Mouse (Mus musculus): ENCODE results near the gene Ep400.
"Not testable (repeated sequence)": the region's sequence is repeated elsewhere in the genome, so short reads cannot be mapped to it uniquely, and the experiment has no call there.

Ep400 gene

DNA sequence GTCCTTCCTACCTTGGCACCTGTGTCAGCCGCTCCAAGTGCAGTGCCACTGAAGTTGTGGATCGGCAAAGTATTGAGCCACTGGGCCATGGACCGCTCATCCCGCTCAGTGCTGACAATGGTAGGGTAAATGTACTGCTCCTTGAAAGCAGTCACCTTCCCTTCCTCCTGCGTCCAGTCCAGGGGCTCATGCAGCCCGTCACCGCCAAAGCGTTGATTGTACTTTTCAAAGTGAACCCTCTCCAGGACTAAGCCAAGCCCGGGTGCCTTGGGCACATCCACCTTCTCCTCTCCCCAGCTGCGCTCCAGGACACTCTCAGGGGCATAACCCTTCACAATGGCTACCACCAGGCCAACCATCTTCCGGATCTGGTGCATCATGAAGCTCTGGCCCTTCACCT lies 4.0 kb upstream of the Ep400 start:
- TF ChIP-seq POU5F1 (IDR thresholded peaks at IDR 0.05; ENCODE audit: borderline replicate concordance, low read length) = no peak
- TF ChIP-seq NANOG (IDR thresholded peaks at IDR 0.05; ENCODE audit: borderline replicate concordance, low read length) = no peak
- TF ChIP-seq CTCF (conservative IDR thresholded peaks at IDR 0.05; ENCODE audit: low read length) = no peak
- Histone ChIP-seq H3K36me3 (ENCODE audit: insufficient read depth, low read length) (peaks cover 76% of the 10 kb centered on the region), H3K9me3 (ENCODE audit: low read length) (no peaks in the 10 kb centered on the region), H3K4me3 (replicated peaks; ENCODE audit: low read length) (peak overlapping the region; percentile 44), H3K27me3 (ENCODE audit: insufficient read depth, low read length) (no peaks in the 10 kb centered on the region), H3K4me1 (replicated peaks; ENCODE audit: low read depth, low read length) (peaks cover 70% of the 10 kb centered on the region)

DNA sequence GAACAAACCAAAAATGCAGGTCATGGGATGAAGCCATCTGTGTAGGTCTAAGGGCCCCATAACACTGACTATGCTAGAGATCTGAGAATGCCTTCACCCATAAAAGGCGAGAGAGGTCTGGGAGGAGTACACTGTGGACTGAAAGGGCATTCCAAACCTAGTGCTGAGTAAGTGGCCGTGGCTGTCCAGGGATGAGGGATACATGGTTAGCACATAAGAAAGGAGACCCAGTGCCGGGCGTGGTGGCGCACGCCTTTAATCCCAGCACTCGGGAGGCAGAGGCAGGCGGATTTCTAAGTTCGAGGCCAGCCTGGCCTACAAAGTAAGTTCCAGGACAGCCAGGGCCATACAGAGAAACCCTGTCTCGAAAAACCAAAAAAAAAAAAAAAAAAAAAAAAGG lies 2.4 kb upstream of the Ep400 start:
- H3K4me1 ChIP-seq (replicated peaks; ENCODE audit: low read depth, low read length) = peaks cover 70% of the 10 kb centered on the region
- not testable (repeated sequence) for H3K27me3 ChIP-seq (ENCODE audit: insufficient read depth, low read length); H3K9me3 ChIP-seq (ENCODE audit: low read length); H3K4me3 ChIP-seq (replicated peaks; ENCODE audit: low read length)
- H3K36me3 ChIP-seq (ENCODE audit: insufficient read depth, low read length) = peaks cover 66% of the 10 kb centered on the region

DNA sequence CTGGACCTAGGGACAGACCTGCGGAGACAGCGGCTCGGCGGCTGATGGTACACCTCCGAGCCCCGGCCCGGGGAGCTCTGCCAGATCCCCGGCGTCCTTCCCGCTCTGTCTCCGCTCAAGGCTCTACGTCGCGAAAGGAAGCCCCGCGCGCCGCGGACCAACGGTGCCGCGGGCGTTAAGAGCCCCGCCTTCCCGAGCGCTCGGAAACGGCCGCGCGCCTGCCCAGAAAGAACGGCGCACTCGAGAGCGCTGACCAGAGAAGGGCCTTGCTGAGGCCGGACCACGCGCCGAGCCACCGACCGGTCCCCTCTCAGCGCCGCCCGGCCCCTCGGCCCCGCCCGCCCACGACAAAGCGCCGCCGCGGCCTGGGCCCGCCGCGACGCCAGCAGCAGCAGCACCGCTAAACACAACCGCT lies 479 bp downstream of the Ep400 start:
- no peaks in the 10 kb centered on the region for H3K9me3 ChIP-seq (ENCODE audit: low read length)
- no peaks in the 10 kb centered on the region for H3K27me3 ChIP-seq (ENCODE audit: insufficient read depth, low read length)
- peaks cover 48% of the 10 kb centered on the region for H3K36me3 ChIP-seq (ENCODE audit: insufficient read depth, low read length)
- peaks cover 70% of the 10 kb centered on the region for H3K4me1 ChIP-seq (replicated peaks; ENCODE audit: low read depth, low read length)
- no peak for TF ChIP-seq CTCF (conservative IDR thresholded peaks at IDR 0.05; ENCODE audit: low read length)
- TF ChIP-seq POU5F1 (IDR thresholded peaks at IDR 0.05; ENCODE audit: borderline replicate concordance, low read length) = no peak
- TF ChIP-seq NANOG (IDR thresholded peaks at IDR 0.05; ENCODE audit: borderline replicate concordance, low read length) = no peak
- peak overlapping the region; percentile 97 for H3K4me3 ChIP-seq (replicated peaks; ENCODE audit: low read length)

DNA sequence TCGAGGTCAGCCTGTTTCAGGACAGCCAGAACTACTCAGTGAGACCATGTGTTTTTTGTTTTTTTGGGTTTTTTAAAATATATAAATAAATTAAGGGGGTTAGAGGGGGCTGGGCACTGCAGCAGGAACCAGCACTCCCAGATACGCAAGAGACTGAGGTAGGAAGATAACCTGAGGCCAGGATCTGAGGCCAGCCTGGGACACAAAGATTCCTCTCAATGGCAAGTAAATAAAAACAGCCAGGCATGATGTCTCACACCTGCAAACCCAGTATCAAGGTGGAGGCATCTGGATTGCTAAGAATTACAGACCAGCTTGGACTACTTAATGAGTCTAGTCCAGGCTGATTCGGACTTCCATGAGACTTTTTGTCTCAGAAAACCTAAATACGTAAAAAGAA lies 1.2 kb downstream of the Ep400 start:
- H3K4me3 ChIP-seq (replicated peaks; ENCODE audit: low read length) = peak overlapping the region; percentile 97
- TF ChIP-seq NANOG (IDR thresholded peaks at IDR 0.05; ENCODE audit: borderline replicate concordance, low read length) = no peak
- TF ChIP-seq POU5F1 (IDR thresholded peaks at IDR 0.05; ENCODE audit: borderline replicate concordance, low read length) = no peak
- no peaks in the 10 kb centered on the region for H3K27me3 ChIP-seq (ENCODE audit: insufficient read depth, low read length)
- peaks cover 63% of the 10 kb centered on the region for H3K4me1 ChIP-seq (replicated peaks; ENCODE audit: low read depth, low read length)
- peaks cover 46% of the 10 kb centered on the region for H3K36me3 ChIP-seq (ENCODE audit: insufficient read depth, low read length)
- H3K9me3 ChIP-seq (ENCODE audit: low read length) = no peaks in the 10 kb centered on the region

DNA sequence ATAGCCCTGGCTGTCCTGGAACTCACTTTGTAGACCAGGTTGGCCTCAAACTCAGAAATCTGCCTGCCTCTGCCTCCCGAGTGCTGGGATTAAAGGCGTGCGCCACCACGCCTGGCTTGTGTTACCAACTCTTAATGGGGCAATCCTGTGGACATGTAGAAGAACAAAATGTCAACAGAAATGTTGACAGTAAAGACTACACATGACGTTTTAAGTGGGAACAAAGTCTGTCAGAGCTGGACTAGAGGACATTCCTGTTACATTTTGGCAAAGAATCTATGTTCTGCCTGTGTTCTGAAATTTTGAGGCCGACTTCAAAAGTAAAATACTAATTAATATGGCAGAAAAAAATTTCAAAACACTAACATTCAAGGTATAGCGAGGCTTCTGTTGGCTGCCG lies 6.6 kb downstream of the Ep400 start:
- no peak overlapping the region for H3K4me3 ChIP-seq (replicated peaks; ENCODE audit: low read length)
- TF ChIP-seq NANOG (IDR thresholded peaks at IDR 0.05; ENCODE audit: borderline replicate concordance, low read length) (no peak), CTCF (conservative IDR thresholded peaks at IDR 0.05; ENCODE audit: low read length) (no peak), POU5F1 (IDR thresholded peaks at IDR 0.05; ENCODE audit: borderline replicate concordance, low read length) (no peak)
- no peaks in the 10 kb centered on the region for H3K27me3 ChIP-seq (ENCODE audit: insufficient read depth, low read length)
- H3K9me3 ChIP-seq (ENCODE audit: low read length) = no peaks in the 10 kb centered on the region
- H3K4me1 ChIP-seq (replicated peaks; ENCODE audit: low read depth, low read length) = peaks cover 33% of the 10 kb centered on the region
- peaks cover 20% of the 10 kb centered on the region for H3K36me3 ChIP-seq (ENCODE audit: insufficient read depth, low read length)

DNA sequence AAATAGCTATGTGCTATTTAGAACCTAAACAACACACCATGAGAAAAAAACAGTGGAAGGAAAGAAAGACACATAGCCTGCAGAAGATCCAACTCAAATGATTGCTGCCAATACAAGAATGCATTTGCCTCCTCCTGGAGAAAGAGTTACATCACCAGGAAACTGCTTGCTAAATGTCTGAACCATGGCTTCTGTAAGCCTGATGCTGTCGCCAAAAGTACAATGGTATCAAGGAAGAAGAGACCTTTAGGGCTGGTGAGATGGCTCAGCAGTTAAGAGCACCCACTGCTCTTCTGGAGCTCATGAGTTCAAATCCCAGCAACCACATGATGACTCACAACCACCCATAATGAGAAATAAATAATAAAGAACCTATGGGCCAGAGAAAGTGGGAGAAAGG lies 25.5 kb downstream of the Ep400 start:
- no peak for TF ChIP-seq POU5F1 (IDR thresholded peaks at IDR 0.05; ENCODE audit: borderline replicate concordance, low read length)
- no peak for TF ChIP-seq CTCF (conservative IDR thresholded peaks at IDR 0.05; ENCODE audit: low read length)
- no peak for TF ChIP-seq NANOG (IDR thresholded peaks at IDR 0.05; ENCODE audit: borderline replicate concordance, low read length)

DNA sequence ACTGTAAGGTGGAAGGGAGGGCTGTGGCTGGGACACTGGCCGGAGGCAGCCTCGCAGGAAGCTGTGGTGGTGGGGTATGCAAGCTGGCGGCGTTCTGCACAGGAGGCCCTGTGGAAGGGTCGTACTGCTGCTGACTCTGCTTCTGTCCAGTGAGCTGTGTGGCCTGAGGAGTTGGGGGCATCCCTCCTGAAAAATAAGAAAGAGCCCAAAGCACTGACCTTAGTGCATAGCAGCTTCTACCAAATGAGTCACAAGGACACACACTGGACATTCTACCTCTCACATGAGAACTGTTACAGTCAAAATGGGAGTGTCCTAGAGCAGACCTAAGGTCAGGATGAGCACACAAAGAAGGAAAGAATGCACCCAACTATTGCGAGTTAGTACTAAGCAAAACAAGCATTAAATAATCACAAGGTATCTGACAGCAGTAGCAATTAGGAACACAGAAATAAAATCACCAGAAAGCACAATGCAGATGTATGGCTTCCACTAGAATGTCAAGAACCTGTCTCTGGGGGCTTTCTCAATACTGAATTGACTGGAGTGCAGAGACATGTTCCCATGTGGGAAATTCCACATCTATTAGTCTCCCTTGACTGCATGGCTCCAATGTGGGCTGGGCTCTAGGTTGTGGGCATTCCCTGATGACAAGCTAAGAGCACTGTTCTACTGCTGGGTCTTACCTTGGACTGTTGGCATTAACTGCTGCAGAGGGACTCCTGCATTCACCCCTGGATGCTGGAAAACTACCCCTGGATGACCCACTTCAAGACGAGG lies 30.8 kb downstream of the Ep400 start:
- H3K27me3 ChIP-seq (ENCODE audit: insufficient read depth, low read length) = no peaks in the 10 kb centered on the region
- no peak overlapping the region for H3K4me3 ChIP-seq (replicated peaks; ENCODE audit: low read length)
- H3K9me3 ChIP-seq (ENCODE audit: low read length) = no peaks in the 10 kb centered on the region
- no peak for TF ChIP-seq POU5F1 (IDR thresholded peaks at IDR 0.05; ENCODE audit: borderline replicate concordance, low read length)
- TF ChIP-seq NANOG (IDR thresholded peaks at IDR 0.05; ENCODE audit: borderline replicate concordance, low read length) = no peak
- TF ChIP-seq CTCF (conservative IDR thresholded peaks at IDR 0.05; ENCODE audit: low read length) = no peak
- H3K36me3 ChIP-seq (ENCODE audit: insufficient read depth, low read length) = peaks cover 73% of the 10 kb centered on the region
- no peaks in the 10 kb centered on the region for H3K4me1 ChIP-seq (replicated peaks; ENCODE audit: low read depth, low read length)

More for the DNA sequence above, 25.5 kb downstream of the Ep400 start:
- Histone ChIP-seq H3K27me3 (ENCODE audit: insufficient read depth, low read length) (no peaks in the 10 kb centered on the region), H3K4me1 (replicated peaks; ENCODE audit: low read depth, low read length) (peaks cover 2% of the 10 kb centered on the region; the same call in 1 of the 2 replicates), H3K36me3 (ENCODE audit: insufficient read depth, low read length) (peaks cover 41% of the 10 kb centered on the region), H3K9me3 (ENCODE audit: low read length) (no peaks in the 10 kb centered on the region), H3K4me3 (replicated peaks; ENCODE audit: low read length) (no peak overlapping the region)

DNA sequence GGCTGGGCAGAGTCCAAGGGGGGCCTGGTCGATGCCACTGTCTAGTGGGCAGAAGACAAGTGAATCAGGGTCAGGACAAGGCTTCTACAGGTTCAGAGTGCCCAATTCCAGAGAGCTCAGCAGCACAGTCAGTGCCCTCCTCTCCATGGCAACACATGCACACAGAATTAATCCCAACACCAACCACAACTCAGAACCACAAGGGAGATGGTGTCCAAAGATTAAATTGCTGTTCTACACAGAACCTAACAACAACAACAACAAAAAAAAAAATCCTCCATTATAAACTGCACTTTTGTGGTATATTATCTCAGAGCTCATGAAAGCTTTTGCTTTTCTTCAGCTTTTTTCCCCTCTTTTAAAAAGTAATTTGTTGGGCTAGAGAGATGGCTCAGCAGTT lies 34.9 kb downstream of the Ep400 start:
- peaks cover 94% of the 10 kb centered on the region for H3K36me3 ChIP-seq (ENCODE audit: insufficient read depth, low read length)
- H3K9me3 ChIP-seq (ENCODE audit: low read length) = no peaks in the 10 kb centered on the region
- H3K27me3 ChIP-seq (ENCODE audit: insufficient read depth, low read length) = no peaks in the 10 kb centered on the region
- H3K4me1 ChIP-seq (replicated peaks; ENCODE audit: low read depth, low read length) = 0 out of 2 replicates have a peak, but pooled peaks cover 8% of the 10 kb centered on the region
- H3K4me3 ChIP-seq (replicated peaks; ENCODE audit: low read length) = no peak overlapping the region
- no peak for TF ChIP-seq POU5F1 (IDR thresholded peaks at IDR 0.05; ENCODE audit: borderline replicate concordance, low read length)
- no peak for TF ChIP-seq NANOG (IDR thresholded peaks at IDR 0.05; ENCODE audit: borderline replicate concordance, low read length)
- TF ChIP-seq CTCF (conservative IDR thresholded peaks at IDR 0.05; ENCODE audit: low read length) = no peak

All from E14TG2a.4 (cell line).